Mouse (Mus musculus): Measurements from ENCODE around the gene Tgfbi.

Tgfbi gene

GRCm38 (mm10) chr13:56609103-56609856, at the start of gene Tgfbi:
Tgfbi (plus strand) TSS chr13:56609523.
- DNase-seq: no peak

GRCm38 (mm10) chr13:56559841-56560370, 49.4 kb upstream of the Tgfbi start:
- DNase-seq: no peak

GRCm38 (mm10) chr13:56561129-56561528, 48.2 kb upstream of the Tgfbi start:
- DNase-seq: no peak

- DNase-seq: peak; percentile 10
Observed at GRCm38 (mm10) chr13:56563075-56563474, 46.2 kb upstream of the Tgfbi start.

GRCm38 (mm10) chr13:56566336-56566735, 43.0 kb upstream of the Tgfbi start:
- DNase-seq: no peak

- no peak for DNase-seq
Observed at GRCm38 (mm10) chr13:56571645-56572044, 37.7 kb upstream of the Tgfbi start.

GRCm38 (mm10) chr13:56575074-56575473, 34.2 kb upstream of the Tgfbi start:
- no peak for DNase-seq

- DNase-seq: peak; percentile 23
Observed at GRCm38 (mm10) chr13:56575701-56576321, 33.5 kb upstream of the Tgfbi start.

- no peak for DNase-seq
Observed at GRCm38 (mm10) chr13:56578097-56578496, 31.2 kb upstream of the Tgfbi start.

- no peak for DNase-seq
Observed at GRCm38 (mm10) chr13:56580450-56580849, 28.9 kb upstream of the Tgfbi start.

- no peak for DNase-seq
Observed at GRCm38 (mm10) chr13:56581512-56581911, 27.8 kb upstream of the Tgfbi start.

- DNase-seq: no peak
Observed at GRCm38 (mm10) chr13:56581961-56582434, 27.3 kb upstream of the Tgfbi start.

- DNase-seq: no peak
Observed at GRCm38 (mm10) chr13:56582720-56583119, 26.6 kb upstream of the Tgfbi start.

GRCm38 (mm10) chr13:56586046-56586445, 23.3 kb upstream of the Tgfbi start:
- DNase-seq: no peak

- DNase-seq: no peak
Observed at GRCm38 (mm10) chr13:56588454-56589117, 20.7 kb upstream of the Tgfbi start.

- no peak for DNase-seq
Observed at GRCm38 (mm10) chr13:56590202-56590601, 19.1 kb upstream of the Tgfbi start.

- no peak for DNase-seq
Observed at GRCm38 (mm10) chr13:56591191-56591590, 18.1 kb upstream of the Tgfbi start.

GRCm38 (mm10) chr13:56591939-56592338, 17.4 kb upstream of the Tgfbi start:
- DNase-seq: no peak

- DNase-seq: no peak
Observed at GRCm38 (mm10) chr13:56593196-56593595, 16.1 kb upstream of the Tgfbi start.

- no peak for DNase-seq
Observed at GRCm38 (mm10) chr13:56593961-56594391, 15.3 kb upstream of the Tgfbi start.

GRCm38 (mm10) chr13:56595246-56595645, 14.1 kb upstream of the Tgfbi start:
- DNase-seq: no peak

GRCm38 (mm10) chr13:56597296-56597695, 12.0 kb upstream of the Tgfbi start:
- no peak for DNase-seq

GRCm38 (mm10) chr13:56597831-56598612, 11.3 kb upstream of the Tgfbi start:
- DNase-seq: no peak
